Mouse (Mus musculus): ENCODE measurements around the gene Vmn2r28. TPM values are rescaled to one million over a fixed set of nuclear protein-coding genes. Genes with fewer than 3 reads are reported as not detected.
"Not testable (repeated sequence)": the region's sequence is repeated elsewhere in the genome, so short reads cannot be mapped to it uniquely, and the experiment has no call there.

The Vmn2r28 gene
- total RNA-seq (2014; rRNA removed) (not detected in 2 replicates), polyA plus RNA-seq (2012; rRNA removed) (not detected in 2 replicates)

DNA sequence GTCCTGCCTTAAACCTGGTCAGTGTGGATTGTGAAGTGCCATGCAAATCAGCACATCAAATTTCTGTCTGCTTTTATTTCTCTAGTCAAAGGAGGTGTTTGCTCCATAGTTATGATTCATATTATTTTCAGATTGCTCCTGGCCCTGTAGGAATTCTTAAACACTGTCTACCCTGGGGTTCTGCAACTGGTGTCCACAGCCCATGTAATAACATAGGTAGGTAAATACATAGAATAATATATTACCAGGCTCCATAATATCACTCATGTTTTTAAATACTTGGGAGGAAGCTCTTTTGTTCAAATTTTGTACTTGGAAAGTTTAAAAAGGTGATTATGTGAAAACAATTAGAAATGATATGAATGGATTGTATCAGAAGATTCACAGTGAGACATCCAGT lies at the start of gene Vmn2r28:
Gene Vmn2r28 (minus strand): TSS at position 101 of the 400 bp plus-strand sequence.
- not testable (repeated sequence) for H3K36me3 ChIP-seq (ENCODE audit: control insufficient read depth, insufficient read depth, low read length); H3K4me3 ChIP-seq (ENCODE audit: insufficient read depth, low read depth, low read length); H3K4me1 ChIP-seq (ENCODE audit: control insufficient read depth, insufficient read depth, low read length); DNase-seq (ENCODE audit: extremely low read depth, low read depth, low spot score); H3K27me3 ChIP-seq (ENCODE audit: control insufficient read depth, insufficient read depth, low read length); H3K79me2 ChIP-seq (ENCODE audit: control insufficient read depth, insufficient read depth, low read length); H3K27ac ChIP-seq (replicated peaks; ENCODE audit: insufficient read depth, low read depth, low read length); H3K9ac ChIP-seq (ENCODE audit: low read depth, low read length)

DNA sequence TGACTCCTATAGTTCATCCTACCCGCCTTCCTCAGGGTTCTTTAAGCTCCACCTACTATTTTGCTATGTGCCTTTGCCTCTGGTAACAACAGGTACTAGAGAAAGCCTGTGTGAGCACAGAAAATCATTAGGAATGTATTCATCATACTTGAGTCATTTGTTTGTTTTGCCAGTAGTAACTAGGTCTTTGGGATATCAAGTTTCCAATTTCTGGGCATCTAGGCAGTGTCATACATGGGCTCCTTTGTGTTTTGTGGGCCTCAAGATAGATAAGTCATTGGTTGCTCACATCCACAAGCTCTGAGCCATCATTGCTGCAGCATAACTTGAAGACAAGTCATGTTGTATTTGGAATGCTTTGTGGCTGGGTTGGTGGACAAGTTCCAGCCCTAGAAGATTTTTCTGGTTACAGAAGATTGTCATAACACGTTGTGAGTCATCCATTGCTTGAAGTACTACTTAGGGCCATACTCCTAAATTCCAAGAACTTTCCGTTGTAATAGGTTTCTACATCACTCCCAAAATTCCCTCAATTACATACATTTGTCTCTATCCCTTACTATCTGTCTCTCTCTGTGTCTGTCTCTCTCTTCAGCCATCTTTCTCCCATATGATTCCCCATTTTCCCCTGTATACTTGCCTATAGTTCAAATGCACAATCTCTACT lies 47.1 kb upstream of the Vmn2r28 start:
- H3K79me2 ChIP-seq (ENCODE audit: control insufficient read depth, insufficient read depth, low read length); H3K9ac ChIP-seq (ENCODE audit: low read depth, low read length): not testable (repeated sequence)
- WGBS, result 39% methylated on average over 3 of the region's 3 CpGs

GRCm38 (mm10) chr7:5456674-5457073 lies 37.1 kb downstream of the Vmn2r28 start, which contains the start of gene Vmn1r59:
Gene Vmn1r59 (minus strand): TSS chr7:5456774.
- no peak for TF ChIP-seq POLR2A (IDR thresholded peaks at IDR 0.05; ENCODE audit: extremely low read depth, insufficient read depth, low read length)
- no peak for TF ChIP-seq CTCF (IDR thresholded peaks at IDR 0.05; ENCODE audit: low read depth, low read length)
- Histone ChIP-seq H3K27ac (replicated peaks; ENCODE audit: insufficient read depth, low read depth, low read length) (no peak within 1 kb of the TSS), H3K36me3 (ENCODE audit: control insufficient read depth, insufficient read depth, low read length) (no peaks in the 10 kb centered on the region), H3K4me3 (ENCODE audit: insufficient read depth, low read depth, low read length) (no peak within 1 kb of the TSS), H3K79me2 (ENCODE audit: control insufficient read depth, insufficient read depth, low read length) (no peaks in the 10 kb centered on the region), H3K4me1 (ENCODE audit: control insufficient read depth, insufficient read depth, low read length) (no peaks in the 10 kb centered on the region), H3K27me3 (ENCODE audit: control insufficient read depth, insufficient read depth, low read length) (no peaks in the 10 kb centered on the region), H3K9ac (ENCODE audit: low read depth, low read length) (no peak within 1 kb of the TSS)
- DNase-seq (ENCODE audit: extremely low read depth, low read depth, low spot score), result no peak

More for the DNA sequence above, 47.1 kb upstream of the Vmn2r28 start:
- DNase-seq (ENCODE audit: extremely low read depth, low read depth, low spot score); H3K27ac ChIP-seq (replicated peaks; ENCODE audit: insufficient read depth, low read depth, low read length); H3K27me3 ChIP-seq (ENCODE audit: control insufficient read depth, insufficient read depth, low read length); H3K36me3 ChIP-seq (ENCODE audit: control insufficient read depth, insufficient read depth, low read length); H3K4me3 ChIP-seq (ENCODE audit: insufficient read depth, low read depth, low read length); H3K4me1 ChIP-seq (ENCODE audit: control insufficient read depth, insufficient read depth, low read length): not testable (repeated sequence)

- not testable (repeated sequence) for H3K36me3 ChIP-seq (ENCODE audit: control insufficient read depth, insufficient read depth, low read length); H3K27me3 ChIP-seq (ENCODE audit: control insufficient read depth, insufficient read depth, low read length); H3K4me1 ChIP-seq (ENCODE audit: control insufficient read depth, insufficient read depth, low read length); H3K9ac ChIP-seq (ENCODE audit: low read depth, low read length); H3K4me3 ChIP-seq (ENCODE audit: insufficient read depth, low read depth, low read length); DNase-seq (ENCODE audit: extremely low read depth, low read depth, low spot score); H3K27ac ChIP-seq (replicated peaks; ENCODE audit: insufficient read depth, low read depth, low read length); H3K79me2 ChIP-seq (ENCODE audit: control insufficient read depth, insufficient read depth, low read length)
- WGBS, result 67% methylated on average over 3 of the region's 3 CpGs
These were observed 39.7 kb downstream of the Vmn2r28 start for GRCm38 (mm10) chr7:5454011-5454410.

DNA sequence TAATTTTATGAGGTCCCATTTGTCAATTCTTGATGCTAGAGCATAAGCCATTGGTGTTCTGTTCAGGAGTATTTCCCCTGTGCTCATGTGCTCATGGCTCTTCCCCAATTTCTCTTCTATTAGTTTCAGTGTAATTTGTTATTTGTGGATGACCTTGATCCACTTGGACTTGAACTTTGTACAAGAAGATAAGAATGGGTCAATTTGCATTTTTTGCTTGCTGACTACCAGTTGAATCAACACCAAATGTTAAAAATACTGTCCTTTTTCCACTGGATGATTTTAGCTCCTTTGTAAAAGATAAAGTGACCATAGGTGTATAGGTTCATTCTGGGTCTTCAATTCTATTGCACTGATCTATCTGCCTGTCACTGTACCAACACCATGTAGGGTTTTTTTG lies 45.1 kb downstream of the Vmn2r28 start:
- Histone ChIP-seq H3K27ac (replicated peaks; ENCODE audit: insufficient read depth, low read depth, low read length) (no peak overlapping the region), H3K27me3 (ENCODE audit: control insufficient read depth, insufficient read depth, low read length) (no peaks in the 10 kb centered on the region), H3K79me2 (ENCODE audit: control insufficient read depth, insufficient read depth, low read length) (no peaks in the 10 kb centered on the region), H3K36me3 (ENCODE audit: control insufficient read depth, insufficient read depth, low read length) (no peaks in the 10 kb centered on the region), H3K4me3 (ENCODE audit: insufficient read depth, low read depth, low read length) (no peak overlapping the region), H3K9ac (ENCODE audit: low read depth, low read length) (no peak overlapping the region), H3K4me1 (ENCODE audit: control insufficient read depth, insufficient read depth, low read length) (no peaks in the 10 kb centered on the region)
- TF ChIP-seq CTCF (IDR thresholded peaks at IDR 0.05; ENCODE audit: low read depth, low read length), result no peak
- TF ChIP-seq POLR2A (IDR thresholded peaks at IDR 0.05; ENCODE audit: extremely low read depth, insufficient read depth, low read length), result no peak
- DNase-seq (ENCODE audit: extremely low read depth, low read depth, low spot score), result peak; percentile 85

Other genes starting within 250 kb of the Vmn2r28 start
- gene Gm5065, start 143.4 kb downstream of the Vmn2r28 start, total RNA-seq (2014; rRNA removed), result not detected in 2 replicates
- not detected in 2 replicates for gene Gm5065, start 143.4 kb downstream of the Vmn2r28 start, polyA plus RNA-seq (2012; rRNA removed)
- gene Nlrp2, start 142.9 kb downstream of the Vmn2r28 start, total RNA-seq (2014; rRNA removed), result not detected in 2 replicates
- gene Nlrp2, start 142.9 kb downstream of the Vmn2r28 start, polyA plus RNA-seq (2012; rRNA removed), result not detected in 2 replicates
- gene Vmn1r58, start 80.6 kb downstream of the Vmn2r28 start, total RNA-seq (2014; rRNA removed), result not detected in 2 replicates
- not detected in 2 replicates for gene Vmn1r58, start 80.6 kb downstream of the Vmn2r28 start, polyA plus RNA-seq (2012; rRNA removed)
- gene Vmn1r59, start 37.2 kb downstream of the Vmn2r28 start, total RNA-seq (2014; rRNA removed), result not detected in 2 replicates
- not detected in 2 replicates for gene Vmn1r59, start 37.2 kb downstream of the Vmn2r28 start, polyA plus RNA-seq (2012; rRNA removed)
- not detected in 2 replicates for gene Vmn1r60, start 53.4 kb upstream of the Vmn2r28 start, total RNA-seq (2014; rRNA removed)
- not detected in 2 replicates for gene Vmn1r60, start 53.4 kb upstream of the Vmn2r28 start, polyA plus RNA-seq (2012; rRNA removed)
- gene Vmn1r61, start 119.3 kb upstream of the Vmn2r28 start, total RNA-seq (2014; rRNA removed), result not detected in 2 replicates
- gene Vmn1r61, start 119.3 kb upstream of the Vmn2r28 start, polyA plus RNA-seq (2012; rRNA removed), result not detected in 2 replicates
- not detected in 2 replicates for gene Vmn1r62, start 179.7 kb upstream of the Vmn2r28 start, total RNA-seq (2014; rRNA removed)
- not detected in 2 replicates for gene Vmn1r62, start 179.7 kb upstream of the Vmn2r28 start, polyA plus RNA-seq (2012; rRNA removed)

Measured in liver, adult 2 months (tissue).